Mouse (Mus musculus): ENCODE measurements around the gene E2f8. TPM values are rescaled to one million over a fixed set of nuclear protein-coding genes. Genes with fewer than 3 reads are reported as not detected.

Gene E2f8
- polyA plus RNA-seq (2015; fragmentation: Nextera tagmentation; extraction: Ambion mirVana): 5.5 and 7.3 TPM in 2 replicates

- peak; percentile 90 for DNase-seq (ENCODE audit: low spot score)
- WGBS: under 1% methylated on average over 39 of the region's 41 CpGs
- peak within 1 kb of the TSS; percentile 98 for H3K4me2 ChIP-seq (ENCODE audit: low read length)
Observed at GRCm38 (mm10) chr7:48881486-48881885, at the start of gene E2f8. Gene E2f8, minus strand, starts transcription at chr7:48881596.

GRCm38 (mm10) chr7:48930399-48930798 is 49.0 kb upstream of the E2f8 start:
- Histone ChIP-seq H3K36me3 (ENCODE audit: insufficient read depth, low read length) (no peaks in the 10 kb centered on the region), H3K4me3 (replicated peaks; ENCODE audit: low read depth, low read length) (no peak overlapping the region), H3K27ac (no peak overlapping the region), H3K9me3 (replicated peaks; ENCODE audit: low read length) (no peaks in the 10 kb centered on the region), H3K4me1 (replicated peaks; ENCODE audit: insufficient read depth, low read length) (no peaks in the 10 kb centered on the region), H3K9ac (ENCODE audit: low read depth, low read length) (no peak overlapping the region), H3K4me2 (ENCODE audit: low read length) (no peak overlapping the region), H3K27me3 (ENCODE audit: insufficient read depth, low read length) (no peaks in the 10 kb centered on the region)
- no peak for TF ChIP-seq CTCF (IDR thresholded peaks at IDR 0.05; ENCODE audit: low read depth)
- ATAC-seq (replicated peaks; ENCODE audit: low FRiP score, low read depth): no peak
- WGBS: 38% methylated on average over 5 of the region's 5 CpGs
- no peak for DNase-seq (ENCODE audit: low spot score)

More at GRCm38 (mm10) chr7:48881486-48881885, at the start of gene E2f8:
- Histone ChIP-seq H3K4me1 (replicated peaks; ENCODE audit: insufficient read depth, low read length) (0 out of 2 replicates have a peak, but pooled peaks cover 4% of the 10 kb centered on the region), H3K27ac (peak within 1 kb of the TSS; percentile 73), H3K4me3 (replicated peaks; ENCODE audit: low read depth, low read length) (peak within 1 kb of the TSS; percentile 87), H3K9ac (ENCODE audit: low read depth, low read length) (peak within 1 kb of the TSS; percentile 78), H3K9me3 (replicated peaks; ENCODE audit: low read length) (no peaks in the 10 kb centered on the region), H3K27me3 (ENCODE audit: insufficient read depth, low read length) (no peaks in the 10 kb centered on the region), H3K36me3 (ENCODE audit: insufficient read depth, low read length) (no peaks in the 10 kb centered on the region)
- peak; percentile 64 for ATAC-seq (replicated peaks; ENCODE audit: low FRiP score, low read depth)
- no peak for TF ChIP-seq CTCF (IDR thresholded peaks at IDR 0.05; ENCODE audit: low read depth)

- no peak overlapping the region for H3K4me2 ChIP-seq (ENCODE audit: low read length)
- H3K9me3 ChIP-seq (replicated peaks; ENCODE audit: low read length): no peaks in the 10 kb centered on the region
- H3K27me3 ChIP-seq (ENCODE audit: insufficient read depth, low read length): no peaks in the 10 kb centered on the region
- whole genome bisulfite sequencing: 14% methylated on average over 3 of the region's 3 CpGs
- no peak overlapping the region for H3K4me3 ChIP-seq (replicated peaks; ENCODE audit: low read depth, low read length)
- H3K27ac ChIP-seq: no peak overlapping the region
- H3K9ac ChIP-seq (ENCODE audit: low read depth, low read length): no peak overlapping the region
- H3K4me1 ChIP-seq (replicated peaks; ENCODE audit: insufficient read depth, low read length): no peaks in the 10 kb centered on the region
- TF ChIP-seq CTCF (IDR thresholded peaks at IDR 0.05; ENCODE audit: low read depth): peak; percentile 82
- ATAC-seq (replicated peaks; ENCODE audit: low FRiP score, low read depth) (0 out of 2 replicates have a peak, but pooled peaks have one; percentile 54), DNase-seq (ENCODE audit: low spot score) (peak; percentile 77)
- H3K36me3 ChIP-seq (ENCODE audit: insufficient read depth, low read length): no peaks in the 10 kb centered on the region
Observed at GRCm38 (mm10) chr7:48928364-48928763, 47.0 kb upstream of the E2f8 start.

GRCm38 (mm10) chr7:48925214-48925613 is 43.8 kb upstream of the E2f8 start:
- no peak overlapping the region for H3K27ac ChIP-seq
- H3K27me3 ChIP-seq (ENCODE audit: insufficient read depth, low read length): no peaks in the 10 kb centered on the region
- WGBS: 62% methylated on average over 3 of the region's 3 CpGs
- H3K9ac ChIP-seq (ENCODE audit: low read depth, low read length): no peak overlapping the region
- H3K9me3 ChIP-seq (replicated peaks; ENCODE audit: low read length): no peaks in the 10 kb centered on the region
- H3K36me3 ChIP-seq (ENCODE audit: insufficient read depth, low read length): no peaks in the 10 kb centered on the region
- TF ChIP-seq CTCF (IDR thresholded peaks at IDR 0.05; ENCODE audit: low read depth): no peak
- no peak overlapping the region for H3K4me3 ChIP-seq (replicated peaks; ENCODE audit: low read depth, low read length)
- ATAC-seq (replicated peaks; ENCODE audit: low FRiP score, low read depth) (no peak), DNase-seq (ENCODE audit: low spot score) (peak; percentile 68)
- H3K4me2 ChIP-seq (ENCODE audit: low read length): no peak overlapping the region
- no peaks in the 10 kb centered on the region for H3K4me1 ChIP-seq (replicated peaks; ENCODE audit: insufficient read depth, low read length)

GRCm38 (mm10) chr7:48923620-48924019 is 42.2 kb upstream of the E2f8 start:
- no peak overlapping the region for H3K4me3 ChIP-seq (replicated peaks; ENCODE audit: low read depth, low read length)
- no peak overlapping the region for H3K9ac ChIP-seq (ENCODE audit: low read depth, low read length)
- H3K4me2 ChIP-seq (ENCODE audit: low read length): no peak overlapping the region
- ATAC-seq (replicated peaks; ENCODE audit: low FRiP score, low read depth): no peak
- no peaks in the 10 kb centered on the region for H3K9me3 ChIP-seq (replicated peaks; ENCODE audit: low read length)
- no peak for DNase-seq (ENCODE audit: low spot score)
- no peak for TF ChIP-seq CTCF (IDR thresholded peaks at IDR 0.05; ENCODE audit: low read depth)
- WGBS: 25% methylated on average over 10 of the region's 10 CpGs
- H3K27me3 ChIP-seq (ENCODE audit: insufficient read depth, low read length): no peaks in the 10 kb centered on the region
- H3K27ac ChIP-seq: no peak overlapping the region
- no peaks in the 10 kb centered on the region for H3K36me3 ChIP-seq (ENCODE audit: insufficient read depth, low read length)
- no peaks in the 10 kb centered on the region for H3K4me1 ChIP-seq (replicated peaks; ENCODE audit: insufficient read depth, low read length)

- no peak for DNase-seq (ENCODE audit: low spot score)
- H3K27me3 ChIP-seq (ENCODE audit: insufficient read depth, low read length): no peaks in the 10 kb centered on the region
- no peak overlapping the region for H3K4me3 ChIP-seq (replicated peaks; ENCODE audit: low read depth, low read length)
- H3K36me3 ChIP-seq (ENCODE audit: insufficient read depth, low read length): no peaks in the 10 kb centered on the region
- no peak overlapping the region for H3K27ac ChIP-seq
- no peak overlapping the region for H3K4me2 ChIP-seq (ENCODE audit: low read length)
- no peaks in the 10 kb centered on the region for H3K4me1 ChIP-seq (replicated peaks; ENCODE audit: insufficient read depth, low read length)
- H3K9me3 ChIP-seq (replicated peaks; ENCODE audit: low read length): no peaks in the 10 kb centered on the region
- H3K9ac ChIP-seq (ENCODE audit: low read depth, low read length): no peak overlapping the region
- TF ChIP-seq CTCF (IDR thresholded peaks at IDR 0.05; ENCODE audit: low read depth): no peak
- 45% methylated on average over 11 of the region's 11 CpGs for WGBS
- no peak for ATAC-seq (replicated peaks; ENCODE audit: low FRiP score, low read depth)
Observed at GRCm38 (mm10) chr7:48918389-48918788, 37.0 kb upstream of the E2f8 start.

GRCm38 (mm10) chr7:48917988-48918387 is 36.6 kb upstream of the E2f8 start:
- DNase-seq (ENCODE audit: low spot score): no peak
- Histone ChIP-seq H3K4me1 (replicated peaks; ENCODE audit: insufficient read depth, low read length) (no peaks in the 10 kb centered on the region), H3K4me2 (ENCODE audit: low read length) (no peak overlapping the region), H3K9me3 (replicated peaks; ENCODE audit: low read length) (no peaks in the 10 kb centered on the region), H3K4me3 (replicated peaks; ENCODE audit: low read depth, low read length) (no peak overlapping the region), H3K9ac (ENCODE audit: low read depth, low read length) (no peak overlapping the region), H3K27ac (0 out of 2 replicates have a peak overlapping the region, but pooled peaks have one; percentile 19), H3K27me3 (ENCODE audit: insufficient read depth, low read length) (no peaks in the 10 kb centered on the region), H3K36me3 (ENCODE audit: insufficient read depth, low read length) (no peaks in the 10 kb centered on the region)
- no peak for TF ChIP-seq CTCF (IDR thresholded peaks at IDR 0.05; ENCODE audit: low read depth)
- no peak for ATAC-seq (replicated peaks; ENCODE audit: low FRiP score, low read depth)
- WGBS: 31% methylated on average over 5 of the region's 5 CpGs
